7 mouse cellular contexts compared by ENCODE assay signal in genomic region chr3:36689392-36690291, GRCm38 (mm10). TPM values are rescaled to one million over a fixed set of nuclear protein-coding genes. Genes with fewer than 3 reads are reported as not detected.
A peak's percentile ranks its signal among the peaks of the same experiment; 100 is the strongest.
DNase-seq lines count a peak whose midpoint lies in the region; ATAC-seq lines count a peak whose summit lies in the region.

TSS of gene Trpc3 (minus strand) at chr3:36690167.

- no peaks in the 10 kb centered on the region for H3K36me3 ChIP-seq in hindbrain, embryonic 14.5 days (replicated peaks; ENCODE audit: control insufficient read depth, insufficient read depth)
- no peaks in the 10 kb centered on the region for H3K36me3 ChIP-seq in midbrain, embryonic 10.5 days
- no peaks in the 10 kb centered on the region for H3K36me3 ChIP-seq in stomach, embryonic 14.5 days (ENCODE audit: control insufficient read depth, insufficient read depth, low read length)

- peak within 1 kb of the TSS; percentile 57 for H3K4me2 ChIP-seq in hindbrain, embryonic 14.5 days (replicated peaks)
- H3K4me2 ChIP-seq in stomach, embryonic 14.5 days (replicated peaks; ENCODE audit: low read depth, low read length), result peak within 1 kb of the TSS; percentile 88

- DNase-seq in adrenal gland, adult 8-10 months, result peak; percentile 15
- DNase-seq in cerebellum, adult 8-10 months, result peak; percentile 19
- DNase-seq in frontal cortex, adult 2 months (ENCODE audit: extremely low spot score in 1 of 2, low spot score in 1 of 2), result peak in 1 of 2 experiments; percentile 54
- DNase-seq in hindbrain, embryonic 14.5 days (ENCODE audit: low spot score), result peak; percentile 72
- peak; percentile 23 to 78 for DNase-seq in left cerebral cortex, postnatal 10 days (ENCODE audit: extremely low spot score in 1 of 2, low spot score in 2 of 2)
- DNase-seq in midbrain, embryonic 10.5 days (ENCODE audit: low spot score), result peak; percentile 77

- no peaks in the 10 kb centered on the region for H3K9me3 ChIP-seq in hindbrain, embryonic 14.5 days (ENCODE audit: control insufficient read depth, low read length)
- H3K9me3 ChIP-seq in midbrain, embryonic 10.5 days (replicated peaks), result no peaks in the 10 kb centered on the region
- no peaks in the 10 kb centered on the region for H3K9me3 ChIP-seq in stomach, embryonic 14.5 days (ENCODE audit: control insufficient read depth, low read depth, low read length)

- H3K4me1 ChIP-seq in hindbrain, embryonic 14.5 days (replicated peaks; ENCODE audit: control insufficient read depth, insufficient read depth, low read length), result peaks cover 10% of the 10 kb centered on the region; the same call in 1 of the 2 replicates
- H3K4me1 ChIP-seq in midbrain, embryonic 10.5 days, result peaks cover 23% of the 10 kb centered on the region
- 0 out of 2 replicates have a peak, but pooled peaks cover 2% of the 10 kb centered on the region for H3K4me1 ChIP-seq in stomach, embryonic 14.5 days (ENCODE audit: control insufficient read depth, insufficient read depth, low read length)

- under 1% methylated on average over 84 of the region's 91 CpGs for WGBS in hindbrain, embryonic 14.5 days
- WGBS in midbrain, embryonic 10.5 days, result 1% methylated on average over 88 of the region's 91 CpGs
- under 1% methylated on average over 65 of the region's 91 CpGs for WGBS in stomach, embryonic 14.5 days

- no peaks in the 10 kb centered on the region; the same call in 1 of the 2 replicates for H3K27me3 ChIP-seq in hindbrain, embryonic 14.5 days (ENCODE audit: control insufficient read depth, insufficient read depth, low read length)
- peaks cover 47% of the 10 kb centered on the region for H3K27me3 ChIP-seq in midbrain, embryonic 10.5 days (ENCODE audit: low read depth, poor library complexity, severe bottlenecking)
- no peaks in the 10 kb centered on the region for H3K27me3 ChIP-seq in stomach, embryonic 14.5 days (ENCODE audit: control insufficient read depth, insufficient read depth, low read length)

- peak within 1 kb of the TSS; percentile 62; the same call in 1 of the 2 replicates for H3K27ac ChIP-seq in hindbrain, embryonic 14.5 days
- peak within 1 kb of the TSS; percentile 86 for H3K27ac ChIP-seq in midbrain, embryonic 10.5 days (replicated peaks)
- H3K27ac ChIP-seq in stomach, embryonic 14.5 days (ENCODE audit: low read length), result no peak within 1 kb of the TSS

- ATAC-seq in hindbrain, embryonic 14.5 days (ENCODE audit: low FRiP score), result peak; percentile 93
- ATAC-seq in stomach, embryonic 14.5 days (ENCODE audit: insufficient number of reproducible peaks, insufficient read depth, low FRiP score, low read depth), result peak; percentile 80

- H3K4me3 ChIP-seq in hindbrain, embryonic 14.5 days (replicated peaks; ENCODE audit: low read length), result peak within 1 kb of the TSS; percentile 71
- peak within 1 kb of the TSS; percentile 71 for H3K4me3 ChIP-seq in midbrain, embryonic 10.5 days
- H3K4me3 ChIP-seq in stomach, embryonic 14.5 days (ENCODE audit: low read depth, low read length), result peak within 1 kb of the TSS; percentile 68

- intact Hi-C loops in left cerebral cortex, postnatal 10 days (cut with DNase I), result loop anchor here (5.0 kb wide), 1 partner anchor 143 kb away; no protein-coding TSS in a partner anchor

- peak within 1 kb of the TSS; percentile 80 for H3K9ac ChIP-seq in hindbrain, embryonic 14.5 days
- H3K9ac ChIP-seq in stomach, embryonic 14.5 days (replicated peaks; ENCODE audit: low read depth, low read length), result peak within 1 kb of the TSS; percentile 29; the same call in 1 of the 2 replicates

RNA-seq across cellular contexts. Expression of gene Trpc3, which starts in this region (rescaled TPM):
- total RNA-seq in adrenal gland, adult 8-10 months (2022), result 1 to 10 TPM; 3.2 to 5.3 (median 3.6) TPM
- polyA plus RNA-seq in frontal cortex, adult 2 months (2012; rRNA removed), result 15.6 and 15.8 TPM in 2 replicates
- 16.3 and 20.0 TPM in 2 replicates for polyA plus RNA-seq in hindbrain, embryonic 14.5 days (2014; fragmentation: Nextera tagmentation; extraction: Ambion mirVana)
- 10 to 100 TPM; 28.6 to 38.6 TPM for total RNA-seq in left cerebral cortex, postnatal 10 days (2021)
- polyA plus RNA-seq in midbrain, embryonic 10.5 days (2016; fragmentation: Nextera tagmentation; extraction: Ambion mirVana), result 4.2 and 4.9 TPM in 2 replicates
- polyA plus RNA-seq in stomach, embryonic 14.5 days (2014; fragmentation: Nextera tagmentation; extraction: Ambion mirVana), result 6.7 and 8.6 TPM in 2 replicates

Comparison
In these comparisons a context has a peak if more than half of its experiments do, and no peak if none do; other contexts are left out.
1. RNA of gene Trpc3 (total RNA-seq): 28.6 to 38.6 TPM in left cerebral cortex, postnatal 10 days; 3.2 to 5.3 TPM in adrenal gland, adult 8-10 months; every median in the first group is over 4 times any median in the second.
2. Peak in every context shown above with its lines, with median percentiles within 50 percentile points of each other: H3K4me3 ChIP-seq.